Mouse (Mus musculus) CD4-positive helper T cell, adult 2 months (primary cell): Measurements from ENCODE around the gene Car12.
A peak's percentile ranks its signal among the peaks of the same experiment; 100 is the strongest.

Experiments used
- DNase-seq: peaks from one replicate; pipeline ENCODE4 v3.0.0-alpha.2; 2012; ENCODE audit warnings: low read depth, missing footprints, low spot score

Car12 gene

DNA sequence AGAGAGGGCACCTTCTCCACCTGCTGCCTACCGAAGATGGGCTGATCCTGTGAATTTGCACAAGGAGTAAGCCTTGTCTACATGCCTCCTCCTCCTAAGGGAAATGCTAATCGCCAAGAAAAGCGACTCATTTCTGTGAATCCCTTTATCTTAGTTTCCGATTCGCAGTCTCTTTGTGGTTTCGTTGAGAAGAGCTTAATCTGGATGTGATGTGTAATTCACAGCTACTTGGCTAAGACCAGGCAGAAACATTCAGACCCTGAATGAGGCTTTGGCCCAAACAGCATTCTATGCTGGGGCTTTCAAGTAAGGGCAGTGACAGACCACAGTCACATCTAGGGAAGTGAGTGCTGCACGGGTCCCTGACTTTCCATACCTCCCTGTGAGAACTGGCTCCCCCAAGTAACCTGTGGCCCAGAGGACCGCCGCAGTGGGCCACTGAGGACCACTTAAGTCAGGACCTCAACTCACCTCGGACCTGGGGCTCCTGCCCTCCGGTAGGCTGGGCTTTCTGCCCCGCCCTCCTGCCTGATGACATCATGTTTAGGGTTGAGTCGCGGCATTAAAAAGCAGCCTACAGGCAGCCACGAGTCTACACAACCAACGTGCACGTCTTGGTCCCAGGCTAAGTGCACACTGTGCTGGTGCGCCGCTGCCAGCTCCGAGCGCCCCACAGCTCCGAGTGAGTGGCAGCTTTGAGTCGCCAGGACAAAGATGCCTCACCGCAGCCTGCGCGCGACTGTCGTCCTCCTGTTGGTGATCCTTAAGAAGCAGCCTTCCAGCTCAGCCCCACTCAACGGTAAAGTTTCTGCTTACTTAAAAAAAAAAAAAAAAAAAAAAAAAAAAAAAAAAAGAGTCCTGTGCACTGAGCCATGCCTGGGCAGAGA is at the start of gene Car12:
Gene Car12 (plus strand): TSS at position 552 of the 887 bp plus-strand sequence.
- peak; percentile 76 for DNase-seq

DNA sequence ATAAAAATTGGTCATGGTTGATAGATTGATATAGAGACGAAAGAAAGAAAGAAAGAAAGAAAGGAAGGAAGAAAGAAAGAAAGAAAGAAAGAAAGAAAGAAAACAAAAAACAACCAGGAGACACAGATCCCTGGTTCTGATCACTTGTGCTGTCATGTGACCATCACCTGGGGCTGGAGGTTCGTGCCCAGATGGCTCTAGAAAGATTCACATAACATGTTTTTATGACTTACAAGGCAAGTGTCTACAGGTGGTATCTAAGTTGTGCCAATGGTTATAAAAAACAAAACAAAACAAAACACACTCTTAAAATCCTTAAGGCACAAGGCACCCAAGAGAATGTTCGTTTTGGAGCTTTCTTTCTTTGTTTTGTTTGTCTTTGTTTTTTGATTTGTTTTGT is 49.7 kb upstream of the Car12 start:
- DNase-seq: no peak

DNA sequence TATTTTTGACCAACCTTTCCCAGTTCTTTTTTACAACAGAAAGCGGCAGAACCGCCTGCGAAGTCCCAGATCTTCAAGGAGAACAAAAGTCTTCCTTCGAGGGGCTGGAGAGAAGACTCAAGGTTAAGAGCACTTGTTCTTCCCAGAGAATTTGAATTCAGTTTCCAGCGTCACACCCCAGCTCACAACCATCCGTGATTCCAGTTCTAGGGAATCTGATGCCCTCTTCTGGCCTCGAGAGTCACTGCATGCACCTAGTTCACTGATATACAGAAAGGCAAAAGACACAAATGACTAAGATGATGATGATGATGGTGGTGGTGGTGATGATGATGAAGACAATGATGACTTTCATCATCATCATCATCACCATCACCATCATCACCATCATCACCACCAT is 48.9 kb upstream of the Car12 start:
- no peak for DNase-seq

DNA sequence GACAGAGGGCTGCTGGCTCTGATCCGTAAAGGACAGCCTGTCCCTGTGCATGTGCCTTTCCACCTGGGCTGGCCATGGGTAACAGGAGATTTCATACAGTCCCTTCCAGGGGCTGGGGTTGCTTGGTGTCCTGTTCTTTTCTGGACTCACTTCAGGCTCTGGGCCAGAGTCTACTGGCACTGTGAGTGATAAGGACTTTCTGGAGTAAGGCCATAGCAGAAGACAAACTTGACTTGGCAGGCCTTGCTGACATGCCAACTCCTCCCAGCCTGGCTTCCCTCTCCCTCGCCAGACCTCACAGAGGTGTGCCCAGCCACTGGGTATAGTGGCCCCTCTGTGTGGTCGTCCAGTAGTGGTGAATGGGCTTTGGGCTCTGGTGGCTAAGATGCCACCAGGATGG is 47.3 kb upstream of the Car12 start:
- no peak for DNase-seq

DNA sequence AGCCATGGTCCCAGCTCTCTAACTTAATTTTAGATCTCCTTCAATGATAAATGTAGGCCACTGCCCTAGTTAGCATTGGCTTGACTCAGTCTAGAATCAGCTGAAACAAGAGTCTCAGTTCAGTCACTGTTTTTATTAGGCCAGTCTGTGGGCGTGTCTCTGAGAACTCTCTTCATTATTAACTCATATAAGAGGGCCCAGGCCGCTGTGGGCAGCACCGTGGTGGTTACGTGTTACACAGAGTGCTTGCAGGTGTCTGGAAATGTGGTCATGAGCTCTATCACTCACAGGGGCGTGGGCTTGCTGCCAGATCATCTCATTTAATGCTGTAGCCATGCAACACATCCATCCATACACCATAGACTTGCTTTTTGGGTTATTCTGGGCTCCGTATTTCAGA is 46.4 kb upstream of the Car12 start:
- no peak for DNase-seq

GRCm38 (mm10) chr9:66667868-66668267 is 45.6 kb upstream of the Car12 start:
- no peak for DNase-seq

DNA sequence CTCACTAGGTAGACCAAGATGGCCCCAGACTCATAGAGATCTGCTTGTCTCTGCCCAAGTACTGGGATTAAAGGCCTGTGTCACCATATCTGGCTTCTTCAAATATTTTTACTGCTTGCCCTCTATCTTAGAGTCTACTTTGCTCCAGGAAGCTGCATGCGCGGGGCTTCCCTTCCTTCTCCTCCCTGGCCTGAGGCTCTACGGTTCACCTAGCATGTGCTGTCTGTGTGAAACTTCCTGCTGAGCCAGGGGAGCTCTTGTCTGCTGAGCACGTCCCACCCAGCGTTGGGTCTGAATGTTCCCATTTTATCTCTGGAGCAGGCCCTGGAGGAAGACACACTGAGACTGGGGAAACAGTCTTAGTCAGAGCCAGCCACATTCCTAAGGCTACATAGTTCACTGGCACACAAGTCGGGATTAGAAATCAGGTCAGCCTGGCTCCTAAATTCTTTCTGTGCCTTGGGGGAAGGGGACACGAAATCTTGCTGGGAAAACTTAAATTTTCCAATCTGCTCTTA is 43.9 kb upstream of the Car12 start:
- no peak for DNase-seq

DNA sequence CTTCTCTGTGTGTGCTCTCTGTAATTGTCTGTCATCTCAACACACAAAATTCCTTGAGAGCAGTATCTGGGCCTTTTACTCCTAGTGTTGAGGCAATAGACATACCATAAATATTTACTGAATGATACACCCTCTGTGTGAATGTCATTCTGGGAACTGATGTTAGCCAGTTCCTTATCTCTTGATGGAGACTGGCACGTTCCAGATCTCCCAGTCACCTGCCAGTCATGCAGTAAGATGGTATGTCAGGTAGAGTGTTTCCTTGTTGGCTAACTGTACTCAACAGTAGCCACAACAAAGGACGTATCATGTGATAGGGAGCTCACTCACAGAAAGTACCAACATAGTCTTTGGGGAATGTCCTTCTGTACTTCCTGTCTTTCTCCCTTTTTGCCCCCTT is 39.7 kb upstream of the Car12 start:
- DNase-seq: no peak

- no peak for DNase-seq
Observed at GRCm38 (mm10) chr9:66675566-66675965, 37.9 kb upstream of the Car12 start.

- peak; percentile 62 for DNase-seq
Observed at GRCm38 (mm10) chr9:66680102-66680501, 33.4 kb upstream of the Car12 start.

- peak; percentile 24 for DNase-seq
Observed at GRCm38 (mm10) chr9:66682822-66683221, 30.7 kb upstream of the Car12 start.

DNA sequence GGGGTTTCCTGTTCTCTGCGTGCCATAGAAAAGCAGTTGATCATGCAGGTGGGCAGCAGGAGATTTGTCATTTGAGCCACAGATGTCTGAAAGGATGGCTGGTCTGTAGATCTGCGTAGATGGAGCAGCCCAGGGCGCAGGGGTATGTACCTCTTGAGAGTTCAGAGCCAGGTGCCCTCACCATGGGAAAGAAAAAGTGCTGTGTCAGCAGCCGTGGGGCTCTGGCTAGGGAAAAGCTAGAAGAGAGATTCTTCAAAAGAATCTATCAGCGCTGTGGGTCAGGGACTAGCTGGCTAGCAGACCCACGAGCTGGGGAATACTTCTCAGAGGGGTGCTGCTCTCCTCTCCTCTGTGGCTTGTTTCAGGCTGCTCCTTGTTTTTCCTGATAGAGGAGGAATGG is 27.8 kb upstream of the Car12 start:
- DNase-seq: no peak

- DNase-seq: no peak
Observed at GRCm38 (mm10) chr9:66687713-66688112, 25.8 kb upstream of the Car12 start.

DNA sequence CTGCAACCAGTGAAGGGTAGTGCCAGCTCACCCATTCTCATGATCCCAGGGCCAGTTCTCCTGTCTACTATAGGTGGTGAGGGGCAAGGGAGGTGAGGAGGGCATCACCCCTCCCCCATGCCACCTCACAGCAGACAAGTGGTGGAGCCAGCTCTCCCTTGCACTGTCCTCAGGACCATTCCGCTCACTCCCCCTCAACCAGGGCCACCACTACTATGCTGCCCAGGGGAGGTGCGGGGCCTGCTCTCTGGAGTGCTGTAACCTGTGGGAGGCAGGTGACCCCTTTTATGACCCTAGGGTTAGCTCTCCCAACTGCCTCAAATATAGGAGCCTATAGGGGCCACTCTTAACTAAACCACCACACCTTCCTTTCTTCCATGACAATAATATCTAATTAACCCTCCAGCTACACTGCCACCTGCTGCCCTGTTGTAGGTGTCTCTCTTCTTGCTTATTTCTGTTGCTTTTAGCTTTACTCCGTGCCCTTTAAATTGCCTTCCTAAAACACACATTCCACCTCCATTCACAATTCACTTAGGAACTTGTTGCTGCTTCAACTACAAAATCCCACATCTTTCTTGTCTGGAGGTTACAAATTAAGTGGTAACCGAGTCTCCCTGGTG is 21.7 kb upstream of the Car12 start:
- DNase-seq: peak; percentile 37

GRCm38 (mm10) chr9:66697355-66698140 is 15.9 kb upstream of the Car12 start:
- no peak for DNase-seq

- DNase-seq: no peak
Observed at GRCm38 (mm10) chr9:66699748-66700147, 13.7 kb upstream of the Car12 start.

GRCm38 (mm10) chr9:66703002-66703401 is 10.5 kb upstream of the Car12 start:
- no peak for DNase-seq

- DNase-seq: peak; percentile 54
Observed at GRCm38 (mm10) chr9:66705354-66705753, 8.1 kb upstream of the Car12 start.

DNA sequence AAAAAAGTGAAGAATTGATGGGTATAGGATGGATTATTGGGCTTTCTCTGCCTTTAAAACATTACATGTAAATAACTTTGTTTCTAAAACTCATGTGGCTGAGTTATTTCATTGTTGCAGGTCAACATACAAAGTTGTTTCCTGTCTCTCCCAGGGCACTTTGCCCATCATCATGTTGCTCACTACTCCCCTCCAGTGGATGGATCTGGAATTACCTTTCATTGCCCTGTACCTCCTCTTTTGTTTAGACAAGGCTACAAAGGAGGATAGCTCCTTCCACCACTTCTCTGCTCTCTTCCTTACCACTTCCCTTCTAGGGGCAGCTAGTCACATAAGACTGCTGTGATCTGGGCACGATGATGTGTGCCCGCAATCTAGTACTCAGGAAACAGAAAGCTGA is 7.7 kb upstream of the Car12 start:
- peak; percentile 80 for DNase-seq

GRCm38 (mm10) chr9:66708054-66708772 is 5.3 kb upstream of the Car12 start:
- DNase-seq: no peak

GRCm38 (mm10) chr9:66708816-66709555 is 4.5 kb upstream of the Car12 start:
- no peak for DNase-seq
